Mouse (Mus musculus): ENCODE results near the gene Lefty1.
"Not testable (repeated sequence)": the region's sequence is repeated elsewhere in the genome, so short reads cannot be mapped to it uniquely, and the experiment has no call there.

Lefty1 gene

DNA sequence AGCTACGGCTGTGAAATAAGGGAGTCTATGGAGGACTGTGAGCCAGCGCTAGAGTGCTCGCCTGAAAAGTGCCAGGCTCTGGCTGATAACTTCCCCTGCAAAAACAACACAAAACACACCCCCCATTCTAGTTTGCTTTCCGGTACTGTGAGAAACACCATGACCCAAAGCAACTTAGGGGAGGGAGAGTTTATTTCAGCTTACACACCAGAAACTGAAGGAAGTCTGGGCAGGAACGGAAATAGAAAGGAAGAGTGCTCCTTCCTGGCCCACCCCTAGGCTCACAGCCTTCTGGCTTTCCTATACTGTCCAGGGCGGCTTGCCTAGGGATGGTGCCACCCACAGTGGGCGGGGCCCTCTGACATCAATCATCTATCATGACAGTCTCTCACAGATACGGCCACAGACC lies 22.2 kb downstream of the Lefty1 start:
- no peak for DNase-seq (ENCODE audit: low spot score)

DNA sequence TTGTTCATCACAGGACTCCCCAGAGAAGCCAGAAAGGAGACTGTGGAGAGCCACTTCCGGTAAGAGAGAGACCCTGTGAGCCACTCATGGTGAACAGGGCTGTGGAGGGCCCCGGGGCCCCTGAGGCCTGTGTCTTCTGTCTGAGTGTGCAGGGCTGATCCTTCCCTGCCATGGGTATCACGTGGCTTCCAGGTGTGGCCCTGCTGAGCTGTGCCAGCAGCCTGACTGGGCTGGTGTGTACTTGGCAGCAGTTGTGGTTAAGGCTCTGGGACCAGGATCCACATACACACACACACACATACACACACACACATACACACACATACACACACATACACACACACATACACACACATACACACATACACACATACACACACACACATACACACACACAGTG lies 23.2 kb downstream of the Lefty1 start:
- DNase-seq (ENCODE audit: low spot score), result no peak

- DNase-seq (ENCODE audit: low spot score), result no peak
Observed at GRCm38 (mm10) chr1:180958797-180959196, 24.0 kb downstream of the Lefty1 start.

DNA sequence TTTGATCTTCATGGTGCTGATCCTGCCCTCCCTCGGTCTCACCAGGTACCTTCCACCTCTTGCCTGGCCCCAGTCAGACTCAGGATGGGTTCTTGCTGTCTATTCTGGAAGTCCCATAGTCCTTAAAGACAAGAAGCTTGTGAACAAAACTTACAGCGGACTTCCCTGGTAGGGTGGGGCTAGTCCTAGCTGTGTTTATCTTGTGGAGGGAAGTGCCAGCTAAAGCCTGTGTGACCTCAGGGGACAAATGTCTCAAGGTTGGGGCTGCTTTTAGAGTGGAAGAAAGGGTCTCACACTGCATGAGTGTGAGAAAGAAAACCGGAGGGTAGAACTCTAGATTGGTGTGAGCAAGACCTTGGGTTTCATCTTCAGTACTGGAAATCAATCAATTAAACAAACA lies 31.0 kb downstream of the Lefty1 start:
- no peak for DNase-seq (ENCODE audit: low spot score)

DNA sequence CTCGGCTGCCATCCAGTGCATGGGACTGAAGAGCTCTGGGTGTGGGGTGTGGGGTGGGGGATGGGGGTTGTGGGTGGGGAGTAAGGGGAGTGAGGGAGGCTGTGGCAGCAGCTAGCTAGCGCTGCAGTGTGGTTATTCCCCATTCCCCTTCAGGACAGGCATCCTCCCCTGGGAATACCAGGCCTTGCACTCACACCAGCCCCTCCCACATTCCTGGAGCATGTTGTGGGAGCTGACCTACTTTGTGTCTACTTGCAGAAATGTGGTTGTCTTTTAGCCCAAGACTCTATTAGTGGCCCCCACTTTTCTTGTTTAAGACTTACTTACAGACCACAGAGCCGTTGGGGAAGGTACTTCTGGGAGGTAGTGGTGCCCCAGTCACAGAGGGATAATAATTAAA lies 31.7 kb downstream of the Lefty1 start:
- DNase-seq (ENCODE audit: low spot score), result peak; percentile 50

GRCm38 (mm10) chr1:180967261-180967660 lies 32.4 kb downstream of the Lefty1 start:
- no peak for DNase-seq (ENCODE audit: low spot score)

DNA sequence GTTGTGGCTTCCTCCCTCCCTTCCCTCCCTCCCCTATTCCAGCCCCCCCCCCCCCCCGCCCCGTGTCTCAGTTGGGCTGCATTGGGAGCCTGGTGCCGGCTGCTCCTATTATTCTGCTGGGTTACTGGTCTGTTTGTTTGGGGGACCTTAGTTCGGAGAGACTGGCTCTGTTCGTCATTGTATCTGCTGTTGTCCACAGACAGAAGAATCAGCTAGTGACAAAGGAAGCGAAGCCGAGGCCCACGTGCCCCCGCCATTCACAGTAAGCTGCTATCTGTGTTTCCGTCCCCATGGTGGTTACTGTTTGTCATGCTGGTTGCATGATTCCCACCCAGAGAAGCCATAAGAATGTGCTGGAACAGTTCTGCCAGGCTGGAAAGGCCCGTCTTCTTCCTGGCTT lies 38.1 kb downstream of the Lefty1 start:
- DNase-seq (ENCODE audit: low spot score), result no peak

DNA sequence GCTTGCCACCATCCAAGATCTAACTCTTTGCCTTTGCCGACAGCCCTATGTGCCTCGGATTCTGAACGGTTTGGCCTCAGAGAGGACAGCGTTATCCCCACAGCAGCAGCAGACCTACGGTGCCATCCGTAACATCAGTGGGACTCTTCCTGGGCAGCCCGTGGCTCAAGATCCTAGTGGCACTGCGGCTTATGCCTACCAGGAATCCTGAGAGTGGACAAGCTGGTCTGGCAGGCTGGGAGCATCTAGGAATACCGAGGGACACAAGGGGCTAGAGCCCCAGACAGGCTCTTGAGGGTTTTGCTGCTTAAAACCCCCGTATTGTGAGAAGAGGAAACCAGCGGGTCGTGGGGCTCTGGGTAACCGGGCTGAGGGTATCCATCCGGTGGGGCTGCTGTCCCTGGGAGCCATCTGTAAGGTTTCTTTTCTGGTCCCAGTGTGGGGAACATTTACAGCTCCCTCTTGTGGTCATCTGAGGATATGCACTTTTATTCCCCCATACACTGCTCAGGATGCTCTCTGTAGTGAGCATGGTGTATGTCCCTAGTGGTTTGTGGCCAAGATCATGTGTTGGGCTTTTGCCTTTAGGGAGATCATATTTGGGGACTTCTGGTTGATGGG lies 39.4 kb downstream of the Lefty1 start:
- DNase-seq (ENCODE audit: low spot score), result no peak

- peak; percentile 52 for DNase-seq (ENCODE audit: low spot score)
Observed at GRCm38 (mm10) chr1:180976110-180976679, 41.4 kb downstream of the Lefty1 start.

- no peak for DNase-seq (ENCODE audit: low spot score)
Observed at GRCm38 (mm10) chr1:180979484-180980251, 44.8 kb downstream of the Lefty1 start.

DNA sequence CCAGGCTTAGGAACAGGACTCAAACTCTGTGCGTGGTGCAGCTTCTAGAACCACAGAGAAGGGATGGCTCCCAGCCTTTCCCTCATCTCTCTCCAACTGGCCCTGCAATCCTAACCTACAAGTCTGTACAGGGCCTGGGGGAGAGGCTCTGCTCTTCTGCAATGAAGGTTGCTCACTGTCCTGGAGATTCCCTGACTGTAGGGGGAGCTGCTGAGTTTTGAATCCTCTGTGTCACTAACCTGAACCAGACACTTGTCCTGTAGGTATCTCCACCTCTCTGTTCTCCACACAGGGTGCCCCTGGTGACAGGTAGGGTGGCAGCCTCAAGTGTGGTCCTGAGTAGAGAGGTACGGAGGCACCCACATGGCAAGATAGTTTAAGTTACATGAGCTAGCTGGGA lies 45.6 kb downstream of the Lefty1 start:
- DNase-seq (ENCODE audit: low spot score), result no peak

DNA sequence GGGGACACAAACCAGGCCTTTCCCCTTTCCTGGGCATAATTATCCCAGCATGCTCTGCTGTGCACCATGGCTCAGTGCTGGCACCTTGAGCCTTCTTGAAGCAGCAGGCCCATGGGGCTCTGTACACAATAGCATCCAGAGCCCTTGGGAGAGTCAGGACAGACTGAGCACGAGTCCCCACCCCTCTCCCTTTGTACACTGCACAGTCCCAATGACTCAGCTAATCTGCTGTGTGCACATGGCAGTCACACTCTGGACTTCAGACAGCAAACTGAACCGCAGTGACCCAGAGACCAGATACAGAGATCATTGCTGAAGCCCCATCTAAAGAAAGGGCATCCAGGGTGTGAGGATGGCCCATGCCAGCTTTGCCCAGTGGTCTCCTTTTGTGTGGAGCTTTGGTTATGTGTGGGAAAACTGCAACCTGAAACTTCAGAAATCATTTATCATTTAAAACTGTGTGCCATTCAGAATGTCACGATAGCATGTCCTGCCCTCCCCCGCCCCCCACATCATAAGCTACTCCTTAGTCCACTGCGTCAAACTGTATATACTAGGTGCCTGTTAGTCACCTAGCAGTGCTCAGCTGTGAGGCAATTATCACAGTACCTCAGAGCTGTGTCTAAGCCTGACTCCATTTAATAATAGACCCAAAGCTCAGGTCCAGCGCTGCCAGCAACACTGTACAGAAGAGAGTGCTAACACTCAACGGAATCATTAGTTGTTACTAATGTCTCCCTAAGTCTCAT lies 46.6 kb downstream of the Lefty1 start:
- not testable (repeated sequence) for DNase-seq (ENCODE audit: low spot score)

GRCm38 (mm10) chr1:180986701-180987100 lies 51.9 kb downstream of the Lefty1 start:
- no peak for DNase-seq (ENCODE audit: low spot score)

- DNase-seq (ENCODE audit: low spot score), result peak; percentile 80
Observed at GRCm38 (mm10) chr1:180987759-180988158, 52.9 kb downstream of the Lefty1 start.

All from urinary bladder, postnatal 14 days (tissue).